Mouse (Mus musculus): ENCODE measurements around the gene Golga2.

- TF ChIP-seq CTCF (IDR thresholded peaks at IDR 0.05; ENCODE audit: low read depth): no peak
- TF ChIP-seq EP300 (IDR thresholded peaks at IDR 0.05; ENCODE audit: low read depth): no peak
These were observed 35.9 kb downstream of the Golga2 start for GRCm38 (mm10) chr2:32322754-32323741.

Measured in liver, embryonic 14.5 days (tissue).